Mouse (Mus musculus) mouse embryonic stem cell (cell line): ENCODE data around the gene C1qa.

ENCODE experiments used
- in situ Hi-C, 2 experiments: fragments of 300-500 bp; cut with MboI; formaldehyde crosslinking; loops; 1 replicate in 1 of 2; 3 replicates in 1 of 2; pipeline ENCODE4 v1.14.3; 2019 to 2020; ENCODE audit warnings: low sequenced_read_pairs in 2 of 2, low pct_unique_long_range_greater_than_20kb in 1 of 2, mixed read lengths in 1 of 2; ENCODE audit not compliant: unreplicated experiment in 1 of 2

Gene C1qa

GRCm38 (mm10) chr4:136875012-136875411 lies 23.6 kb downstream of the C1qa start:
- in situ Hi-C loops, result no loop called here

GRCm38 (mm10) chr4:136868371-136868770 lies 30.2 kb downstream of the C1qa start:
- in situ Hi-C loops, result no loop called here

GRCm38 (mm10) chr4:136867690-136868345 lies 30.8 kb downstream of the C1qa start:
- in situ Hi-C loops, result no loop called here

GRCm38 (mm10) chr4:136865531-136865930 lies 33.1 kb downstream of the C1qa start:
- in situ Hi-C loops, result no loop called here

GRCm38 (mm10) chr4:136864751-136865470 lies 33.7 kb downstream of the C1qa start:
- in situ Hi-C loops, result no loop called here

- in situ Hi-C loops, result no loop called here
These were observed 35.1 kb downstream of the C1qa start for GRCm38 (mm10) chr4:136863517-136863916.

- in situ Hi-C loops, result no loop called here
These were observed 36.2 kb downstream of the C1qa start for GRCm38 (mm10) chr4:136862411-136862810.

- in situ Hi-C loops, result no loop called here
These were observed 36.8 kb downstream of the C1qa start for GRCm38 (mm10) chr4:136861806-136862205.

- in situ Hi-C loops, result no loop called here
These were observed 38.6 kb downstream of the C1qa start for GRCm38 (mm10) chr4:136860022-136860421.

GRCm38 (mm10) chr4:136855081-136855480 lies 43.5 kb downstream of the C1qa start:
- in situ Hi-C loops, result no loop called here

GRCm38 (mm10) chr4:136852989-136853388 lies 45.6 kb downstream of the C1qa start:
- in situ Hi-C loops, result no loop called here

GRCm38 (mm10) chr4:136852119-136852518 lies 46.5 kb downstream of the C1qa start:
- in situ Hi-C loops, result no loop called here

- in situ Hi-C loops, result loop anchor here in 1 of 2 experiments (10.0 kb wide), 2 partner anchors 164 to 226 kb away; no protein-coding TSS in a partner anchor
These were observed 50.0 kb downstream of the C1qa start for GRCm38 (mm10) chr4:136848565-136848964.

- in situ Hi-C loops, result loop anchor here in 1 of 2 experiments (10.0 kb wide), 2 partner anchors 162 to 228 kb away; no protein-coding TSS in a partner anchor
These were observed 51.4 kb downstream of the C1qa start for GRCm38 (mm10) chr4:136847166-136847565.
